Mouse (Mus musculus) liver, adult (tissue): ENCODE data around the gene Gas8.

Experiments
- GATA4 ChIP-seq: IDR thresholded peaks from 2 replicates; pipeline ENCODE4 v1.6.1; 2014; ENCODE audit warnings: mild to moderate bottlenecking, low read length; ENCODE audit not compliant: insufficient replicate concordance

Gas8 gene

GRCm38 (mm10) chr8:123518667-123519066, at the start of gene Gas8:
Gene Gas8 (plus strand): TSS chr8:123518834.
- no peak for TF ChIP-seq GATA4

GRCm38 (mm10) chr8:123476911-123477736, 41.5 kb upstream of the Gas8 start:
- no peak for TF ChIP-seq GATA4

- TF ChIP-seq GATA4, result peak; percentile 33; the same call in 1 of the 2 replicates
Observed at GRCm38 (mm10) chr8:123477737-123478258, 40.8 kb upstream of the Gas8 start, which contains the start of gene Afg3l1. Gene Afg3l1 (plus strand): TSS chr8:123477903.

- TF ChIP-seq GATA4, result no peak
Observed at GRCm38 (mm10) chr8:123478456-123479218, 40.0 kb upstream of the Gas8 start.

- no peak for TF ChIP-seq GATA4
Observed at GRCm38 (mm10) chr8:123482627-123483026, 36.0 kb upstream of the Gas8 start.

GRCm38 (mm10) chr8:123491280-123492075, 27.2 kb upstream of the Gas8 start:
- TF ChIP-seq GATA4, result no peak

GRCm38 (mm10) chr8:123492898-123493297, 25.7 kb upstream of the Gas8 start:
- no peak for TF ChIP-seq GATA4

- no peak for TF ChIP-seq GATA4
Observed at GRCm38 (mm10) chr8:123497699-123498098, 20.9 kb upstream of the Gas8 start.

GRCm38 (mm10) chr8:123498963-123499362, 19.7 kb upstream of the Gas8 start:
- TF ChIP-seq GATA4, result no peak

GRCm38 (mm10) chr8:123499556-123499955, 19.1 kb upstream of the Gas8 start:
- no peak for TF ChIP-seq GATA4

- no peak for TF ChIP-seq GATA4
Observed at GRCm38 (mm10) chr8:123502192-123502591, 16.4 kb upstream of the Gas8 start.

- no peak for TF ChIP-seq GATA4
Observed at GRCm38 (mm10) chr8:123503801-123504467, 14.7 kb upstream of the Gas8 start.

- no peak for TF ChIP-seq GATA4
Observed at GRCm38 (mm10) chr8:123504591-123505195, 13.9 kb upstream of the Gas8 start.

- no peak for TF ChIP-seq GATA4
Observed at GRCm38 (mm10) chr8:123505267-123505666, 13.4 kb upstream of the Gas8 start.
